Mouse (Mus musculus) c-Kit-positive CD71-negative TER-119-negative erythroid progenitor cells, embryonic 14.5 days (primary cell): Measurements from ENCODE around the gene Esrrb.
A peak's percentile ranks its signal among the peaks of the same experiment; 100 is the strongest.

Source experiments
- DNase-seq: peaks from one replicate; pipeline ENCODE4 v3.0.0-alpha.2; 2013; ENCODE audit warnings: low read depth

The Esrrb gene

GRCm38 (mm10) chr12:86498765-86499164 lies 137.8 kb downstream of the Esrrb start:
- DNase-seq = no peak

- no peak for DNase-seq
Measured at GRCm38 (mm10) chr12:86501728-86502127, 140.8 kb downstream of the Esrrb start.

- DNase-seq = no peak
Measured at GRCm38 (mm10) chr12:86503921-86504320, 143.0 kb downstream of the Esrrb start.

GRCm38 (mm10) chr12:86504321-86504720 lies 143.4 kb downstream of the Esrrb start:
- no peak for DNase-seq

GRCm38 (mm10) chr12:86507741-86508140 lies 146.8 kb downstream of the Esrrb start:
- DNase-seq = no peak

GRCm38 (mm10) chr12:86508313-86508988 lies 147.5 kb downstream of the Esrrb start:
- DNase-seq = no peak

- DNase-seq = no peak
Measured at GRCm38 (mm10) chr12:86509295-86510279, 148.7 kb downstream of the Esrrb start.

GRCm38 (mm10) chr12:86512335-86512734 lies 151.4 kb downstream of the Esrrb start:
- DNase-seq = no peak

GRCm38 (mm10) chr12:86513596-86513995 lies 152.7 kb downstream of the Esrrb start:
- no peak for DNase-seq

GRCm38 (mm10) chr12:86516602-86517001 lies 155.7 kb downstream of the Esrrb start:
- DNase-seq = no peak

- no peak for DNase-seq
Measured at GRCm38 (mm10) chr12:86517721-86518120, 156.8 kb downstream of the Esrrb start.

GRCm38 (mm10) chr12:86518746-86519145 lies 157.8 kb downstream of the Esrrb start:
- no peak for DNase-seq

GRCm38 (mm10) chr12:86534283-86534682 lies 173.4 kb downstream of the Esrrb start:
- DNase-seq = no peak

- DNase-seq = no peak
Measured at GRCm38 (mm10) chr12:86537799-86538198, 176.9 kb downstream of the Esrrb start.

GRCm38 (mm10) chr12:86538711-86539110 lies 177.8 kb downstream of the Esrrb start:
- no peak for DNase-seq

GRCm38 (mm10) chr12:86539511-86539910 lies 178.6 kb downstream of the Esrrb start:
- no peak for DNase-seq

GRCm38 (mm10) chr12:86547808-86548207 lies 186.9 kb downstream of the Esrrb start:
- peak; percentile 10 for DNase-seq

- no peak for DNase-seq
Measured at GRCm38 (mm10) chr12:86553037-86553436, 192.1 kb downstream of the Esrrb start.

GRCm38 (mm10) chr12:86556796-86557517 lies 196.0 kb downstream of the Esrrb start:
- peak; percentile 25 for DNase-seq

- no peak for DNase-seq
Measured at GRCm38 (mm10) chr12:86558889-86559288, 198.0 kb downstream of the Esrrb start.

GRCm38 (mm10) chr12:86562705-86563104 lies 201.8 kb downstream of the Esrrb start:
- DNase-seq = no peak

- DNase-seq = no peak
Measured at GRCm38 (mm10) chr12:86565996-86566395, 205.1 kb downstream of the Esrrb start.
